Mouse (Mus musculus) E14TG2a.4 (cell line): ENCODE results near the gene Ccdc57.

ENCODE experiments used
- CTCF ChIP-seq: conservative IDR thresholded peaks from 2 replicates; pipeline ENCODE4 v1.5.1; 2014; ENCODE audit warnings: low read length
- NANOG ChIP-seq: IDR thresholded peaks from 2 replicates; pipeline ENCODE4 v1.6.1; 2014; ENCODE audit warnings: borderline replicate concordance, low read length, mixed read lengths

DNA sequence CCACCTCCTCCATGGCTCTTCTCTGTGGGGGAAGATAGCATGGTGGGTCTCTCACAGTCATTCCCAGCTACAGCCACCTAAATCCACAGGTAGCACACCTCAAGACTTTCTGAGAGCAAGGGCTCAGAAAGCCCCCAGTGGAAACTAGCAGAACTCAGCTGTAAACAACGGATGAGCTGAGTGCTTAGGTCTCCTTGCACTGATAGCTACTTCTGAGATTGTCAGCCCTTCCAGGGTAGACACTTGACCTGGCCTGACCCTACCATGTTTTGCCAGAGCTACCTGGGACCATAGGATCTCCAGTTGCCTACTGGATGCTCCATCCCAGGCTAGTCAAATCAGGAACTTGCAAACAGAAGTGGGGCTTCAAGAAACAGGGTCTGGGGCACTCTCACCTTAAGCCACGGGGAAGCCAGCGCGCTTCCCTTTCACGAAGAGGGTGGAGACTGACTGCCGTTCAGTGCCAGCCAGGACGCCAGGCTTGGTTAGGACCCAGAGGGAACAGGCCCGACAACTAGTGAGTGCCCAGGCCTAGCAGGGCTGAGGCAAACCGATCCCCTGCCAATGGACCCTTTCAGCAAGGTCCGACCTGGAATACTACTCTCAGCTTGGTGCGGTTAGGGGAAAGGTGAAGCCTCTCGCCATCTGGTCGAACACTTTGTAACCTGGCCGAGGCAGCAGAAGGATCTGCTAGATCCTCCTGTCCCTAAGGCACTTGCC, 109.7 kb downstream of the Ccdc57 start:
- TF ChIP-seq CTCF (no peak), NANOG (no peak)
